Mouse (Mus musculus) liver, embryonic 14.5 days (tissue): ENCODE results near the gene Gmcl1.

ENCODE experiments used
- CTCF ChIP-seq: IDR thresholded peaks from 2 replicates; pipeline ENCODE4 v1.5.1; 2016; ENCODE audit warnings: antibody characterized with exemption, low read depth, control low read depth
- EP300 ChIP-seq: IDR thresholded peaks from 2 replicates; pipeline ENCODE4 v1.6.1; 2016; ENCODE audit warnings: antibody characterized with exemption, low read depth

DNA sequence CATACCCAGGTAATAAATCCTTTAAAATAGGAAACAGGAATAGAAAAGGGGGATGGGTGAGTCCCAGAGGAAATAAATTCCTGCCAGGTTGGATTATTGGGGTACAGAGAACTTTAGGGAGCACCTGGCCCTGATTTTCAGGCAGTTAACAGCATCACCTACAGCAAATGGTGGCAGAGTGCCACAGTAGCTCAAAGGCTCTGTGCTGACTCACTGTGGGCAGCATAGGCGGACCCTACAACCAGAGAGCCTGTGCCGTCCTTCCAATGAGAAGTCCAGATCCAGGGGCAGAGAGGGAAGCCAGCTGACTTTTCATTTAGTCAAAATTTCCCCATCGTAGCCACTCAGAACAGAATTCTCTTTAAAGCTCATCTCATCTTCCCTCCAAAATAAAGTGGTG is 44.0 kb upstream of the Gmcl1 start:
- TF ChIP-seq EP300 = no peak
- TF ChIP-seq CTCF = no peak
